Mouse (Mus musculus): ENCODE data around the gene Zfp106.

DNA sequence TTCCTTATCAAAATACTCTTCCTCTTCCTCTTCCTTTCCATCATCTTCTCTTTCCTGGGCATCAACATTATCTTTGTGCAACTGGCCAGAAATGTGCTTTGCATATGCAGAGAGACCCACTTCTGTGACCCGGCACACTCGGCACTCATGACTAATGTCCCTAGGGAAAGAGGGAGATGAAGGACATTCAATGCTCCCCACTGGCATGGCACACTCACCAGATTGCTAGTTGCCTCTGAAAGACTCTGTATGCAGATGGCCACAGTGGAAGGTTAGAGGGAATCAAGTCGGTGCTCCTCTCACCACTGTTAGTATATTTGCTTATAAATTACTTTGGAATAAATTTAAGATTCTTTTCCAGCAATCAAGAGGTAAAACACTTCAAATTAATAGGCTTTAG lies 24.3 kb downstream of the Zfp106 start:
- TF ChIP-seq POLR2A (IDR thresholded peaks at IDR 0.05; ENCODE audit: low read depth, low read length) (no peak), CTCF (conservative IDR thresholded peaks at IDR 0.05; ENCODE audit: insufficient read depth, insufficient read length, low read depth, low read length) (no peak)

Measured in kidney, adult 2 months (tissue).